In genomic region chr6:31399566-31399965, GRCm38 (mm10) we compare ENCODE assay signal across 8 mouse cellular contexts. TPM values are rescaled to one million over a fixed set of nuclear protein-coding genes. Genes with fewer than 3 reads are reported as not detected.
DNase-seq lines count a peak whose midpoint lies in the region; ATAC-seq and TF ChIP-seq lines count a peak whose summit lies in the region.

No protein-coding gene starts in this region.

- H3K9me3 ChIP-seq in MEL (replicated peaks; ENCODE audit: insufficient read depth, low read length), result no peaks in the 10 kb centered on the region
- H3K9me3 ChIP-seq in embryonic facial prominence, embryonic 10.5 days, result no peaks in the 10 kb centered on the region
- H3K9me3 ChIP-seq in hindbrain, embryonic 10.5 days, result no peaks in the 10 kb centered on the region
- no peaks in the 10 kb centered on the region for H3K9me3 ChIP-seq in limb, embryonic 13.5 days
- H3K9me3 ChIP-seq in midbrain, embryonic 14.5 days (ENCODE audit: control insufficient read depth, low read length), result no peaks in the 10 kb centered on the region

- TF ChIP-seq POLR2A in MEL (IDR thresholded peaks at IDR 0.05; ENCODE audit: control insufficient read depth in 1 of 2, insufficient read depth in 1 of 2, low read depth in 1 of 2, low read length in 2 of 2, poor library complexity in 1 of 2), result no peak

- H3K27ac ChIP-seq in MEL (ENCODE audit: control insufficient read depth, low read depth, low read length), result peak overlapping the region; percentile 30; the same call in 1 of the 2 replicates
- H3K27ac ChIP-seq in embryonic facial prominence, embryonic 10.5 days (replicated peaks), result peak overlapping the region; percentile 99
- peak overlapping the region; percentile 99 for H3K27ac ChIP-seq in hindbrain, embryonic 10.5 days
- H3K27ac ChIP-seq in limb, embryonic 13.5 days, result peak overlapping the region; percentile 96; the same call in 1 of the 2 replicates
- H3K27ac ChIP-seq in midbrain, embryonic 14.5 days (replicated peaks; ENCODE audit: low read depth, low read length), result no peak overlapping the region

- no peak for TF ChIP-seq RAD21 in MEL (IDR thresholded peaks at IDR 0.05; ENCODE audit: low read depth, low read length)

- peaks cover 0 to 41% of the 10 kb centered on the region in 2 experiments; a peak in 2 of 4 replicates for H3K36me3 ChIP-seq in MEL (ENCODE audit: control insufficient read depth in 1 of 2, insufficient read depth in 2 of 2, low read length in 2 of 2)
- H3K36me3 ChIP-seq in embryonic facial prominence, embryonic 10.5 days (replicated peaks), result no peaks in the 10 kb centered on the region
- H3K36me3 ChIP-seq in hindbrain, embryonic 10.5 days, result no peaks in the 10 kb centered on the region
- no peaks in the 10 kb centered on the region for H3K36me3 ChIP-seq in limb, embryonic 13.5 days
- H3K36me3 ChIP-seq in midbrain, embryonic 14.5 days (ENCODE audit: control insufficient read depth, insufficient read depth, low read length), result no peaks in the 10 kb centered on the region

- no peaks in the 10 kb centered on the region for H3K27me3 ChIP-seq in MEL (ENCODE audit: control insufficient read depth in 1 of 2, insufficient read depth in 2 of 2, low read length in 2 of 2)
- H3K27me3 ChIP-seq in embryonic facial prominence, embryonic 10.5 days (replicated peaks; ENCODE audit: low read depth, poor library complexity, severe bottlenecking), result no peaks in the 10 kb centered on the region
- H3K27me3 ChIP-seq in hindbrain, embryonic 10.5 days (ENCODE audit: insufficient read depth, poor library complexity, severe bottlenecking), result no peaks in the 10 kb centered on the region
- no peaks in the 10 kb centered on the region for H3K27me3 ChIP-seq in limb, embryonic 13.5 days
- H3K27me3 ChIP-seq in midbrain, embryonic 14.5 days (ENCODE audit: control insufficient read depth, insufficient read depth, low read length), result no peaks in the 10 kb centered on the region

- 3% methylated on average over 13 of the region's 13 CpGs for WGBS in embryonic facial prominence, embryonic 10.5 days
- whole genome bisulfite sequencing in hindbrain, embryonic 10.5 days, result 3% methylated on average over 13 of the region's 13 CpGs
- WGBS in limb, embryonic 13.5 days, result 2% methylated on average over 13 of the region's 13 CpGs
- 2% methylated on average over 13 of the region's 13 CpGs for WGBS in midbrain, embryonic 14.5 days

- no peak for TF ChIP-seq CTCF in MEL (IDR thresholded peaks at IDR 0.05 in 2 of 3, conservative IDR thresholded peaks at IDR 0.05 in 1 of 3; ENCODE audit: control insufficient read depth in 1 of 3, insufficient read depth in 1 of 3, low read depth in 2 of 3, low read length in 3 of 3, poor library complexity in 1 of 3, severe bottlenecking in 1 of 3)

- DNase-seq in 3T3-L1 (ENCODE audit: low read depth, low spot score), result peak; percentile 62
- peak; percentile 22 for DNase-seq in MEL (ENCODE audit: low read depth, low spot score)
- peak; percentile 47 for DNase-seq in embryonic facial prominence, embryonic 10.5 days (ENCODE audit: low spot score)
- DNase-seq in hindbrain, embryonic 10.5 days (ENCODE audit: low spot score), result peak; percentile 47
- no peak for DNase-seq in midbrain, embryonic 14.5 days
- no peak for DNase-seq in frontal cortex, postnatal 36 days (ENCODE audit: low spot score in 2 of 2)
- no peak for DNase-seq in layer of hippocampus, postnatal 36 days

- H3K4me1 ChIP-seq in MEL (ENCODE audit: control insufficient read depth in 1 of 2, insufficient read depth in 2 of 2, low read length in 2 of 2), result peaks cover 30 to 38% of the 10 kb centered on the region in 2 experiments
- peaks cover 37% of the 10 kb centered on the region for H3K4me1 ChIP-seq in embryonic facial prominence, embryonic 10.5 days
- H3K4me1 ChIP-seq in hindbrain, embryonic 10.5 days (replicated peaks), result peaks cover 36% of the 10 kb centered on the region
- peaks cover 35% of the 10 kb centered on the region for H3K4me1 ChIP-seq in limb, embryonic 13.5 days
- peaks cover 29% of the 10 kb centered on the region for H3K4me1 ChIP-seq in midbrain, embryonic 14.5 days (ENCODE audit: control insufficient read depth, insufficient read depth, low read length)

- no peak for ATAC-seq in limb, embryonic 13.5 days (ENCODE audit: low FRiP score, low read depth)
- ATAC-seq in midbrain, embryonic 14.5 days (ENCODE audit: low FRiP score, low TSS enrichment), result no peak

- H3K79me2 ChIP-seq in MEL (ENCODE audit: control insufficient read depth, insufficient read depth, low read length, poor library complexity), result peaks cover 51% of the 10 kb centered on the region

- peak overlapping the region; percentile 97 for H3K4me2 ChIP-seq in limb, embryonic 13.5 days (replicated peaks)
- peak overlapping the region; percentile 94 for H3K4me2 ChIP-seq in midbrain, embryonic 14.5 days (ENCODE audit: low read length)

- TF ChIP-seq EP300 in MEL (IDR thresholded peaks at IDR 0.05; ENCODE audit: low read depth in 1 of 2, low read length in 2 of 2), result no peak

- peak overlapping the region; percentile 87 to 90 for H3K4me3 ChIP-seq in MEL (ENCODE audit: control insufficient read depth in 1 of 2, insufficient read depth in 1 of 2, low read depth in 2 of 2, low read length in 2 of 2)
- peak overlapping the region; percentile 97 for H3K4me3 ChIP-seq in embryonic facial prominence, embryonic 10.5 days
- H3K4me3 ChIP-seq in hindbrain, embryonic 10.5 days, result peak overlapping the region; percentile 97
- peak overlapping the region; percentile 96 for H3K4me3 ChIP-seq in limb, embryonic 13.5 days
- peak overlapping the region; percentile 95 for H3K4me3 ChIP-seq in midbrain, embryonic 14.5 days (replicated peaks; ENCODE audit: low read depth, low read length)

- peak overlapping the region; percentile 96 for H3K9ac ChIP-seq in MEL (ENCODE audit: control insufficient read depth, low read depth, low read length, poor library complexity, severe bottlenecking)
- H3K9ac ChIP-seq in limb, embryonic 13.5 days, result peak overlapping the region; percentile 98
- H3K9ac ChIP-seq in midbrain, embryonic 14.5 days (replicated peaks; ENCODE audit: low read length), result peak overlapping the region; percentile 98

TF ChIP-seq in MEL, 35 proteins besides CTCF, POLR2A, EP300 and RAD21:
- no peak for TF ChIP-seq CHD2 (IDR thresholded peaks at IDR 0.05; ENCODE audit: low read length)
- TF ChIP-seq E2F4 (IDR thresholded peaks at IDR 0.05; ENCODE audit: borderline replicate concordance, low read depth, low read length), result no peak
- TF ChIP-seq TBP (IDR thresholded peaks at IDR 0.05; ENCODE audit: low read depth, low read length), result 0 out of 2 replicates have a peak, but pooled peaks have one; percentile 34
- 0 out of 2 replicates have a peak, but pooled peaks have one; percentile 14 for TF ChIP-seq SIN3A (IDR thresholded peaks at IDR 0.05; ENCODE audit: low read length)
- no peak for TF ChIP-seq MXI1 (IDR thresholded peaks at IDR 0.05; ENCODE audit: low read depth, low read length)
- TF ChIP-seq MYC (IDR thresholded peaks at IDR 0.05; ENCODE audit: low read depth, low read length), result no peak

RNA-seq across cellular contexts. Expression of gene Mkln1, which starts 1.0 kb away (rescaled TPM):
- 126 and 135 TPM in 2 replicates for total RNA-seq in MEL (2012; rRNA removed)
- 100 to 1,000 TPM; 115 to 187 TPM for polyA plus RNA-seq in MEL (2012; ENCODE audit: insufficient read depth in 1 of 2, insufficient read length in 2 of 2, low read depth in 1 of 2, low replicate concordance in 2 of 2, missing spikeins in 1 of 2)
- polyA plus RNA-seq in embryonic facial prominence, embryonic 10.5 days (2016; fragmentation: Nextera tagmentation; extraction: Ambion mirVana), result 210 and 227 TPM in 2 replicates
- polyA plus RNA-seq in hindbrain, embryonic 10.5 days (2016; fragmentation: Nextera tagmentation; extraction: Ambion mirVana), result 201 and 212 TPM in 2 replicates
- 188 and 194 TPM in 2 replicates for polyA plus RNA-seq in limb, embryonic 13.5 days (2015; fragmentation: Nextera tagmentation; extraction: Ambion mirVana)
- polyA plus RNA-seq in midbrain, embryonic 14.5 days (2014; fragmentation: Nextera tagmentation; extraction: Ambion mirVana), result 126 and 154 TPM in 2 replicates
- total RNA-seq in layer of hippocampus, postnatal 36 days (2021), result 100 to 1,000 TPM; 162 to 166 TPM

Comparison
In these comparisons a context has a peak if more than half of its experiments do, and no peak if none do; other contexts are left out.
1. DNase-seq: peak in 3T3-L1 (single experiment), MEL (single experiment), embryonic facial prominence, embryonic 10.5 days (single experiment) and hindbrain, embryonic 10.5 days (single experiment); none in midbrain, embryonic 14.5 days (single experiment), frontal cortex, postnatal 36 days (0 of 2) and layer of hippocampus, postnatal 36 days (0 of 2).
2. Peak in every context shown above with its lines, with median percentiles within 50 percentile points of each other: H3K4me3 ChIP-seq and H3K9ac ChIP-seq.